Mouse (Mus musculus): ENCODE measurements at regions not wholly inside any gene's neighbourhood (a gene's known extent, or its start where the extent isn't known, plus 50 kb on each side); places are given as distances from the start of the nearest gene placed in this dataset.
"Not testable (repeated sequence)": the region's sequence is repeated elsewhere in the genome, so short reads cannot be mapped to it uniquely, and the experiment has no call there.

DNA sequence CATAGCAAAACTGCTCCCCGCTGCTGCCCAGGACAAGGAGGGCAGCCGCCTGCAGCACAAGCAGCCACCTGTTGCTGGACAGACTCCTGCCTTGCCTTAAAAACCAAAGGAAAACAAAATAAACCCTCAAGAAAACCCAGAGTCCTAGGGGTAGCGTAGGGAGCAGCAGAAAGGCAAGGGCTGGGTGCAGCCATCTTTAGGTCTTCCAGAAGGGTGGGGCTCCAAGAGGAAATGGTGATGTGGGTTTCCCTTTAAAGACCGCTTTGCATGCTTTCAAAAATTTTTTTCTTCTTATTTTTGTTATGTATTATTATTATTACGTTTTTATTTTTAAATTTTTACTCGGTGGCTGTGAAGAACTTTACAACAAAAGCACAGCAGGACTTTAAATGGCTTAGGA lies 300.1 kb downstream of the Vrk1 start:
- no peak for DNase-seq (ENCODE audit: low spot score)

GRCm38 (mm10) chr12:106310585-106311319 lies 300.7 kb downstream of the Vrk1 start:
- DNase-seq (ENCODE audit: low spot score) = peak; percentile 67

DNA sequence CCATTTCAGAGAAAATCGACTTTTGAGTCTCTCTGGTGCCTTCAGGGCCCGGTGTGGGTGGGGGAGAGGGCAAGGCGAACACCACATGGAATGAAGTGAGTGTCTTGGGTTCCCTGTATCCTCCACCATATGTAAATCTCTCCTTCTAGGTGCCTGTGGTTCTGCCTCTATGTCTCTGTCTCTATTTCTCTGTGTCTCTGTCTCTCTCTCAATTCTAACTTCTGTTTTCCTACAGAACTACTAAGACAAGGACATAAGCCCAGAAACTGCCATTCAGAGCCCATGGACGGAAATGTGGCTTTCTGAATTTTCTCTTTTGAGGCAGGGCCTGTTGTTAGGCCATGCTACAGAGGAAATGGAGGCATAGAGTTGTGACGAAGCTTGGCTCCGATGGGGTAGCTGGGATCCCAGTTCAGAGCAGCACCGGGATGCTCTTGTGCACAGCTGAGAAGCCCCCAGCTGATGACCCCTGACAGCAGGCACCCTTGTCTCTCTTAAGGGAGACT lies 301.3 kb downstream of the Vrk1 start:
- DNase-seq (ENCODE audit: low spot score) = no peak

GRCm38 (mm10) chr12:106311831-106312600 lies 302.0 kb downstream of the Vrk1 start:
- peak; percentile 73 for DNase-seq (ENCODE audit: low spot score)

DNA sequence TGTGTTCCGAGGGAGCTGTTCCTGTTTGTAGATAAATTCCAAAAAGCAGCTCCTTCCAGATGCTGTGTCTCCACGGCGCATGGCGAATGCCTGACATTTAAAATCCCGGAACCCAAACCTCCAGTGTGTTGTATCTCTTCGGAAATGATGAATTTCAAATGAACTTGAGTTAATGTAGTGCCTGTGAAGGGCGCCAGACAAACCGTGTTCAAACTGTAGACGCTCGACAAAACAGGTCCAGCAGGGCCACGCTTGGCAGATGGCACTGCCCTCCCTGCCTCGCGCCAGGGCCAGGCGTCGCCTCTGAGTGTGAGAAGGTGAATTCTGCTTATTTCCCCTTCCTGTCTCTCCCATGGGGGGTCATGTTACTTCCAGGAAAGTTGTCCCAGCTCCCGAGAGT lies 307.7 kb downstream of the Vrk1 start:
- DNase-seq (ENCODE audit: low spot score) = no peak

- no peak for DNase-seq (ENCODE audit: low spot score)
These were observed 311.5 kb downstream of the Vrk1 start for GRCm38 (mm10) chr12:106321511-106321910.

DNA sequence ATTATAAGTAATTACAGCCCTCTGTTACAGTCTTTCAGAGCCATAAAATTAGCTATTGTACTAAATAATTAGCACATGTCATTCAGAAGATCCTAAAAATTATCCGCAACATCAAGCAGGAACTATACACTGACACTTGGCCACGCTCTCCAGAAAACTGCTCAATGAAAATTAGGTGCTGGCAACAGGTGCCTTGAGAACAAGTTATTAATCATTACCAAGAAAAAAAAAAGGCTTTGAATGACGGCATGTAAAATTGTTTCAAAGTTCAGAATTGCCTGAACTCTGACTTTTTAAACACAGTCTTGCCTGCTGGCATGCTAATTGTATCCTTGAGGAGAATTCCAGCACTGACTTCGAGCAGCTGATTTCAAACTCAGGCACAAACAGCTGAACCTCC lies 316.6 kb downstream of the Vrk1 start:
- no peak for DNase-seq (ENCODE audit: low spot score)

- no peak for DNase-seq (ENCODE audit: low spot score)
These were observed 317.3 kb downstream of the Vrk1 start for GRCm38 (mm10) chr12:106327351-106327750.

DNA sequence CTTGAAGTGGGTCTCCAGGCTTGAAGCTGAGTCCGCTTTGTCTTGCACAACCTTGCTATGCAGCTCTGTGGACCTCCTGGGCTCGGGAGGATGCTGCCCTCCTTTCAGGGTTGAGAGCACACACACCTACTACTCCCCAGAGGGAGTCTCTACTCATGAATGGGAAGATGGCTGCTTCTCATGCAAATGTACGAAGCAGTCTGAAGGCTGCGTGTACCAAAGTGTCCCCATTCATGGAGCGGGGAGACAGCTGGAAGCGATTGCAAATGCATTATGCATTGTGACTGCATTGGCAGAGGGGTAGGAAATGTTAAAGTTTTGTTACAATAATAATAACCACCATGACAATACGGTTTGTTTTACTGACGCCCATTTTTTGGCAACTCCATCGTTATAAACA lies 347.8 kb downstream of the Vrk1 start:
- no peak for DNase-seq (ENCODE audit: low spot score)

DNA sequence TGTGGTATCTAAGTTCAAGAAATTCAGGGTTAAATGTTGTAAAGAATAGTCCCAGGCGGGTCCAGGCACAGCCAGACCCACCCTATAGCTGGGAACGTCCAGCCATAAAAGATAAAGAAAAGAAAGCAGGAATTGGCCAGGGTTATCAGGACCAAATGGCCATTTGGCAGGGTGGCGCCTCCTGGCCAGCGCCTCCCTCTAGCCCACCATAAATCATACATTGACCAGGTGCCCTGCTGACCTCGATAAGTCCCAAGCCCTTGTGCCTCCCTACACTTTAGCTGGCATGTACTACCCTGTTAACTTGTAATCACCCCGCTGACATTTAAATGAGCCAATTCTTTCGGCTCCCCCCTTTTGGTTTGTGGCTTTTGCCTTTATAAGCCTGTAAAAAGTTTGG lies 351.6 kb downstream of the Vrk1 start:
- not testable (repeated sequence) for DNase-seq (ENCODE audit: low spot score)

GRCm38 (mm10) chr12:106374840-106375375 lies 364.9 kb downstream of the Vrk1 start:
- no peak for DNase-seq (ENCODE audit: low spot score)

- no peak for DNase-seq (ENCODE audit: low spot score)
These were observed 365.9 kb downstream of the Vrk1 start for GRCm38 (mm10) chr12:106375886-106376285.

DNA sequence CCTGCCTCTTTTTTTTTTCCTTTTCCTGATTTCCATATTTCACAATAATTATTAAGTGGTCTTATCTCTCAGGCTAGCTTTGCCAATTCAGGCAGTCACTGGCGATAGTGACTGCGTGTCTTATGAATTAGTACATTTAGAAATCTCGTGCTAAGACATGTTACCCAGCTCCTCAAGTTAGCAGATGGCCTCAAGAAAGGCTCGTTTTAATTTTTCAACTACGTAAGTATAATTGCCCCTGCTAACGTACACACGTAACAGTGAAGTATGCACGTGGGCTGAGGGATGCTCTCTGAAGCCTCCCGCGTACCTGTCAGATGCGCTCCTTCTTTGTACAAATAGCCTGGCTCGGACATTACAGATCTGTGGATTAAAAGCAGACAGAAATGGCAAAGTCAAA lies 366.8 kb downstream of the Vrk1 start:
- no peak for DNase-seq (ENCODE audit: low spot score)

DNA sequence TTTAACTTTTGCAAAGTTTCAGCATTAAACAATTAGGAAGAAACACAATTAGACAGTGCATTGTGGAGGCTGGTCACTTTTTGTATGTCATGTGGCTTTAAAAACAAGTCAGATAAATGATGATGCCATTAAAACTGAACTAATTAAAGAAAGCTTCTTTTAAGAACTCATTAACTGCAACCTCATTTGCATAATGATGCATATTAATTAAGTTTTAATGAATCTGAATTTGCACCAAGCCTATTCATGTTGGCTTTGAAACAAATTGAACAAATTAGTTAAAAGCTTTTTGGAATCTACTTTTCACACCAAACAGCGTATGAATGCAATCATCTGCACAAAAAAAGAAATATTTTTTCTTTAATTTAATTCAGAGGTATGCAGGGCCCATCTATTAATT lies 367.3 kb downstream of the Vrk1 start:
- DNase-seq (ENCODE audit: low spot score) = no peak

GRCm38 (mm10) chr12:106377761-106378160 lies 367.7 kb downstream of the Vrk1 start:
- DNase-seq (ENCODE audit: low spot score) = no peak

DNA sequence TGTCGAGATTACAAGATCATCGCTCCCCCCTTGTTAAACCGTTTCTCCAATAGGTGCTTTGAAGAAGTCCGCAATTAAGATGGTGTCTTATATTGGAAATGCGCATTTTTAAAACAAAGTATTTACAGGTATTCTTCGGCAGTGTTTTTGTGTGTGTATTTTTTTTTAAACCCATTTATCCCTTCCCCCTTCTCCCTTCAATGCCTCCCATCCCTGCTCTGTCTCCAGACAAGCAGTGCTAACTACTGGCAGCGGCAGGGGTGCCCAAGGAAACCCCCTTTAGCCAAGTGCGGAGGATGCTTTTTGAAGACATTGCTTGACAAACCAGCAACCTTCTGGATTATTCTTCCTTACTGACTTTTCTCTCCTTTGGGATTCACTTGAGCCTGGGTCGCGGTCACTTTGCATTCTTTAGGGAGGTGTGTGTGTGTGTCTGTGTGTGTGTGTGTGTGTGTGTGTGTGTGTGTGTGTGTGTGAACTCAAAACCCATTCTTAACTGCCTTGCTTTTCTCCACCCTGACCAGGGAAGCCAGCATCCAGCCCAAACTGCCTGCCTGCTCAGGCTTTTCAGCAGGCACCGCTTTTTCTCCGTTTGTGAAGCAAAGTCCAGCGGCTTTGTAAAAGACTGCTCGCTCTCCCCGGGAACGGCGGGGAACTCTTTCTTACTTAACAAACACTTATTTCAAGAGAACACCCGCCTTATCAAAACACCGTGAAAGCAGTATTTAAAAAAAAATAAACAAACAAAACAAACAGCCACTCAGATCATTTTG lies 368.5 kb downstream of the Vrk1 start:
- DNase-seq (ENCODE audit: low spot score) = peak; percentile 69

DNA sequence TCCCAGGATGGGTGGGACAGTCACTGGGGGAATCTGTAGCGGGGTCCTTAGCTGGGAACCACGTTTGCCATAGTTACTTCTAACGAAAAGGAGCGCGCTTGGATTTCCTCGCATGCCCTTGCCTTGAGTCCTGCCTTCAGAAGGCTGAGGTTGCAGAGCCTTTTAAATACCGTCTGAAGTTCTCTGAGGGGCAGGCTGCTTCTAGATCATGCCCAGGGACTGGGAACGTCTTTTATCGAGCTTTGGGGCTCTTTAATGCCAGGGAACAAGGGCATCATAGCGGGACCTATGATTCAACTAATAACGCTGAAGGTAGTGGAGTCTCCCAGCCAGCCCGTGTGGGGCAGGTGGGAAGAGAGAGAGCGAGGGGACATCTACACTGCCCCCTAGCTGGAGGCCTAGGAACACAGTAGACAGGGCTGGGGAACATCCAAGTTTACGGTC lies 369.1 kb downstream of the Vrk1 start:
- peak; percentile 83 for DNase-seq (ENCODE audit: low spot score)

- DNase-seq (ENCODE audit: low spot score) = peak; percentile 29
These were observed 369.8 kb downstream of the Vrk1 start for GRCm38 (mm10) chr12:106379779-106380178.

DNA sequence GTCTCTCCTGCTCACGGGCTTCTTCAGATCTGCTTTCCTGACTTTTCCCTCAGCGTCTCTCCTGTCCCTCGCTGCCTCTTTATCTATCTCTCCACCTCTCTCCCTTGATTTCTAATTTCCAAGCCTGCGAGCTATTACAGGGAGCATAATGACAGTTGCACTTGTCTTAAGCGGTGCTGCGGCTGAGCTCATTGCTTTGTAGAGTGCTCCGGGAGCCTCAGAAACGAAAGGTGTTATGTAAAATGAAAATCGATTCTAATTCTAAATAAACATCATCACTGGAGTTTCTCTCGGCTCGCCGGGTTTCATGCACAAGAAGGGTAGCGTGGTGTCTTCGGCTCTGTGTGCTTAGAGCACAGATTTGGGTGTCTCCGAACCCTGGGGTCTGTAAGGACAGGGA lies 371.8 kb downstream of the Vrk1 start:
- no peak for DNase-seq (ENCODE audit: low spot score)

DNA sequence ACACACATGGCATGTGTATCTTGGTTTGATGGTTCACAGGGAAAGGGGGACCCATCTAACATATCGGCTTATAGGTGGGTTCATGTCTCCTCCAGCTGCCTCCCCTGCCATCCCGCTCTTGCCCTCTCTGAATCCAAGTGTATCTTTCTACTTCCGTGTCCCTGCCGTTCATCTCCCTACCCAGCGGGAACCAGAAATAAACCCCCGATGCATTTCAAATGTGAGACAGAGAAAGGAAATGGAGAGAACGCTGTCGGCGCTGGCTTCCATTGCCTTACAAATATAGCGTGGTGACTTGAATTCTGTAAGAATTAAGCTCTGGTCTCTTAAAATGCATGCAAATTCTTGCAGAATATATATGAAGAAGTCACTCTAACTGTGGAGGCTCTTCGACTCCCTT lies 379.2 kb downstream of the Vrk1 start:
- no peak for DNase-seq (ENCODE audit: low spot score)

GRCm38 (mm10) chr12:106392316-106392715 lies 382.3 kb downstream of the Vrk1 start:
- no peak for DNase-seq (ENCODE audit: low spot score)

DNA sequence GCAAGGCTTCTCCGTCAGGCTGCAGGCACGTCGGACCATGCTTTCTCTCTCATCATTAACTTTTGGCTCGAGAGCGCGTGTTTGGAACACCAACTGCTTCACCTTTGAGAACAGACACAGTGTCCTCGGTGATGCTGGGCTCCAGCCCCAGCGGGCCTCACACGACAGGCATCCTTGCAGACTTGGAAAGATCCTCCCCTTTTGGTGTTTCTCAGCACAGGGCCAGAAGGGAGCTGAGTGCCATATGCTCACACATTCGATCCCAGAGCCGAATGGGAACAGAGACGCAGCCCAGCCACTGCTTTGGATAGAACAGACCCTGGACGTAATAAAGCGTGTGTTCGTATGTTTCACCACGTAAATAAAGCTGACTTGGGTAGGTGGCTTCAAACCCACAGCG lies 389.1 kb downstream of the Vrk1 start:
- DNase-seq (ENCODE audit: low spot score) = no peak
